Mouse (Mus musculus) thymus, adult 2 months (tissue): ENCODE data around the gene Fscn2.

Source experiments
- CTCF ChIP-seq: fragments of 200-500 bp; IDR thresholded peaks from 2 replicates; pipeline ENCODE4 v1.5.1; 2012; ENCODE audit warnings: mild to moderate bottlenecking, control low read depth, low read length, moderate library complexity, borderline replicate concordance; ENCODE audit not compliant: control insufficient read depth, poor library complexity, insufficient read depth; ENCODE audit errors: extremely low read depth
- POLR2A ChIP-seq: fragments of 200-500 bp; IDR thresholded peaks from 2 replicates; pipeline ENCODE4 v1.6.1; 2012; ENCODE audit warnings: mild to moderate bottlenecking, low read length, control low read depth, moderate library complexity; ENCODE audit not compliant: control insufficient read depth, poor library complexity, insufficient read depth; ENCODE audit errors: extremely low read depth

DNA sequence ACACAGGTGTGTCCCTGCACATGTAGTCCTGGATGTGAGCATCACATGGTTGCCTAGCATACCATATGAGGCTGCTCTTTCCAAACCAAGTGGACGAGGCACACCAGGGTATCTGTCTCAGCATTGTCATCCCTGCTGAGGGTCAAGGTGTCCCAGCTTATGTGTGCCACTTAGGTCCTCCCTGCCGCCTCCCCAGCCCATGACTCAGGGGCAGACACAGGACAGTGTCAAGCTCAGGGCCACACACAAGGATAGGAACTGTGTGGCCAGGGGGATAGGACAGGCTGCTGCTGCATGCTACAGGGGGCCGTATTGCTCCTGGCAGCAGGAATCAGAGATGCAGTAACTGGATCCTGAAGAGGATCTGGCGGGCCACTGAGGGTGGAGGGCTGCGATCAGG lies 579 bp upstream of the Fscn2 start:
- no peak for TF ChIP-seq POLR2A
- TF ChIP-seq CTCF = no peak
